Mouse (Mus musculus) brain, embryonic 14.5 days (tissue): Measurements from ENCODE around the gene Man2c1.

Experiments
- CTCF ChIP-seq: fragments of 200-500 bp; IDR thresholded peaks from 2 replicates; pipeline ENCODE4 v1.5.1; 2012; ENCODE audit warnings: inconsistent platforms, mild to moderate bottlenecking, moderate library complexity, borderline replicate concordance; ENCODE audit not compliant: insufficient read depth, insufficient read length; ENCODE audit errors: extremely low read depth
- POLR2A ChIP-seq: fragments of 200-500 bp; IDR thresholded peaks from 2 replicates; pipeline ENCODE4 v1.6.1; 2012; ENCODE audit warnings: mild to moderate bottlenecking, inconsistent platforms, borderline replicate concordance; ENCODE audit not compliant: poor library complexity, insufficient read depth, insufficient read length, severe bottlenecking; ENCODE audit errors: extremely low read depth

DNA sequence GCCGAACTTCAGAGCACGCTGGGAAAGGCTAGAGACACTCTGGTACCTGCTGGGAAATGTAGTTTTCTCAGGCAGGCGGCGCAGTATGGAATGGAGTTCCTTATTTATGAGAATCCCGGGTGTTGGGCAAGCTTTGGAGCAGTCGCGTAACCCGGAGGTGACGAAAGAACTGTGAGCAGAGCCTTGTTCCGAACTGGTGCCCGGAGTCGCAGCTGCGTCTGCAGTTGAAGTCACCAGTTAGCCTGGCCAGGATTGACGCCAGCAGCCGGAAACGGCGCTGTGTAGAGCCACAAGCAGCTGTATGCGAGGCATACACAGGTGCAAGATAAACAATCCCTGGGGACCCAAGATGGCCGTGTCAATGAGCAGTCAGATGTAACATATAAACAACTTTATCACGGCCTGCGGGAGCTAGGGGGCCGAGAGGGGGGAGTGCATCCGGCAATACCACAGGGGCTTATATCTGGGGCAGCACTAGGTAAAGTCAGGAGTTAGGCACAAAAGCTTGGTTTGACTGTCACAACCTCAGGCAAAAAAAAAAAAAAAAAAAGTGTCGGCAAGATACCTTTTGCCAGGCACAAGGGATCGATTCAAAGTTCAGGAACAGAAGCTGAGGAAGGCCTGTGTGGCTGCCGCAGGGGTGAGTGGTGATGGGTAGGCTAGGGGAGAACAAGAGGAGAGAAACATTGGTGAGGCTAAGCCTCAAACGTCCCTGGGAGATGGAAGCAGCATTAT, 17.8 kb downstream of the Man2c1 start, which contains the start of gene Neil1:
- TF ChIP-seq CTCF (no peak), POLR2A (no peak)
